Mouse (Mus musculus) ES-E14 (cell line): ENCODE results near the gene Mmachc.

ENCODE experiments used
- ZC3H11A ChIP-seq: IDR thresholded peaks from 2 replicates; pipeline ENCODE4 v1.6.1; 2012; ENCODE audit warnings: low read depth, mild to moderate bottlenecking, inconsistent platforms, low read length, borderline replicate concordance
- ZNF384 ChIP-seq: IDR thresholded peaks from 2 replicates; pipeline ENCODE4 v1.6.1; 2012; ENCODE audit warnings: low read depth, low read length, inconsistent platforms

- no peak for TF ChIP-seq ZNF384
- no peak for TF ChIP-seq ZC3H11A
Measured at GRCm38 (mm10) chr4:116687041-116687440, 21.2 kb downstream of the Mmachc start.
